Mouse (Mus musculus) stomach, postnatal 0 days (tissue): Measurements from ENCODE around the gene Nktr. TPM values are rescaled to one million over a fixed set of nuclear protein-coding genes. Genes with fewer than 3 reads are reported as not detected.

ENCODE experiments used
- ATAC-seq: fragments of 200-750 bp; cut with Nextera tagmentation; 2 replicates; pipeline ENCODE4 v1.8.0; 2017; ENCODE audit not compliant: low FRiP score, low TSS enrichment
- DNase-seq: peaks from one replicate; pipeline ENCODE4 v3.0.0-alpha.2; 2016; ENCODE audit warnings: low spot score
- H3K27ac ChIP-seq: fragments of 300-500 bp; sonication (generic); replicated peaks from 2 replicates; pipeline ENCODE4 v1.5.1; 2014; ENCODE audit warnings: mild to moderate bottlenecking, control low read depth
- H3K27me3 ChIP-seq: fragments of 300-500 bp; sonication (generic); 2 replicates; pipeline ENCODE4 v1.6.1; 2014; ENCODE audit warnings: low read length; ENCODE audit not compliant: control insufficient read depth, insufficient read depth
- H3K36me3 ChIP-seq: fragments of 300-500 bp; sonication (generic); 2 replicates; pipeline ENCODE4 v1.6.1; 2014; ENCODE audit warnings: low read length, mixed read lengths; ENCODE audit not compliant: control insufficient read depth, insufficient read depth
- H3K4me1 ChIP-seq: fragments of 300-500 bp; sonication (generic); replicated peaks from 2 replicates; pipeline ENCODE4 v1.6.1; 2014; ENCODE audit warnings: antibody characterized with exemption; ENCODE audit not compliant: control insufficient read depth, insufficient read depth
- H3K4me2 ChIP-seq: fragments of 300-500 bp; sonication (generic); replicated peaks from 2 replicates; pipeline ENCODE4 v1.6.1; 2014; ENCODE audit warnings: low read depth, mild to moderate bottlenecking, control low read depth, moderate library complexity
- H3K4me3 ChIP-seq: fragments of 300-500 bp; sonication (generic); 2 replicates; pipeline ENCODE4 v1.5.1; 2014; ENCODE audit warnings: low read depth, low read length, control low read depth
- H3K9ac ChIP-seq: fragments of 300-500 bp; sonication (generic); 2 replicates; pipeline ENCODE4 v1.6.1; 2014; ENCODE audit warnings: mild to moderate bottlenecking, low read length, control low read depth, mixed read lengths
- H3K9me3 ChIP-seq: fragments of 300-500 bp; sonication (generic); 2 replicates; pipeline ENCODE4 v1.6.1; 2016; ENCODE audit warnings: low read length; ENCODE audit not compliant: control insufficient read depth
- CTCF ChIP-seq: IDR thresholded peaks from 2 replicates; pipeline ENCODE4 v1.5.1; 2016; ENCODE audit warnings: antibody characterized with exemption, low read depth, mild to moderate bottlenecking, moderate library complexity
- EP300 ChIP-seq: optimal IDR thresholded peaks from 2 replicates; pipeline ENCODE3; 2016; ENCODE audit warnings: antibody characterized with exemption
- WGBS: fragments of 180-500 bp; shearing (Covaris S2); extraction: QIAGEN DNeasy Blood & Tissue Kit; methylation state at CpG from one replicate; pipeline ENCODE4 v1.1.7; 2014; 5-methylcytosine and 5-hydroxymethylcytosine counted together
- polyA plus RNA-seq: library from polyadenylated mRNA; unstranded; fragments of >200 nt; fragmentation: Nextera tagmentation; extraction: Ambion mirVana; gene quantifications from 2 replicates; pipeline ENCODE4 v1.2.1, GENCODE M21; 2015

Gene Nktr
- polyA plus RNA-seq, 1 experiment from 2014 or later, result 32.0 TPM

- H3K36me3 ChIP-seq, result peaks cover 17% of the 10 kb centered on the region
- ATAC-seq, result no peak
- 85% methylated on average over 6 of the region's 6 CpGs for WGBS
Observed at GRCm38 (mm10) chr9:121740490-121740889, 21.5 kb downstream of the Nktr start.

GRCm38 (mm10) chr9:121741168-121741567 is 22.2 kb downstream of the Nktr start:
- ATAC-seq (no peak), DNase-seq (no peak)
- TF ChIP-seq EP300, result no peak
- no peak for TF ChIP-seq CTCF
- Histone ChIP-seq H3K4me1 (no peaks in the 10 kb centered on the region), H3K9ac (no peak overlapping the region), H3K4me2 (no peak overlapping the region), H3K4me3 (no peak overlapping the region), H3K9me3 (no peaks in the 10 kb centered on the region), H3K27me3 (no peaks in the 10 kb centered on the region), H3K36me3 (peaks cover 17% of the 10 kb centered on the region), H3K27ac (no peak overlapping the region)
- 89% methylated on average over 3 of the region's 3 CpGs for WGBS

More at GRCm38 (mm10) chr9:121740490-121740889, 21.5 kb downstream of the Nktr start:
- Histone ChIP-seq H3K9me3 (no peaks in the 10 kb centered on the region), H3K4me3 (no peak overlapping the region), H3K27me3 (no peaks in the 10 kb centered on the region), H3K4me2 (no peak overlapping the region), H3K9ac (no peak overlapping the region), H3K27ac (no peak overlapping the region), H3K4me1 (no peaks in the 10 kb centered on the region)
- no peak for DNase-seq
- TF ChIP-seq CTCF, result no peak
- no peak for TF ChIP-seq EP300

- WGBS, result 88% methylated on average over 8 of the region's 8 CpGs
Observed at GRCm38 (mm10) chr9:121744051-121744450, 25.1 kb downstream of the Nktr start.

GRCm38 (mm10) chr9:121752774-121753173 is 33.8 kb downstream of the Nktr start:
- H3K4me1 ChIP-seq, result no peaks in the 10 kb centered on the region
- H3K27me3 ChIP-seq, result no peaks in the 10 kb centered on the region
- no peak overlapping the region for H3K27ac ChIP-seq
- no peaks in the 10 kb centered on the region for H3K9me3 ChIP-seq
- no peak overlapping the region for H3K4me3 ChIP-seq
- TF ChIP-seq CTCF (no peak), EP300 (no peak)
- no peak overlapping the region for H3K9ac ChIP-seq
- peaks cover 37% of the 10 kb centered on the region; the same call in 1 of the 2 replicates for H3K36me3 ChIP-seq
- no peak for DNase-seq
- ATAC-seq, result no peak
- H3K4me2 ChIP-seq, result no peak overlapping the region
- 91% methylated on average over 9 of the region's 9 CpGs for WGBS

More at GRCm38 (mm10) chr9:121744051-121744450, 25.1 kb downstream of the Nktr start:
- Histone ChIP-seq H3K4me3 (no peak overlapping the region), H3K27ac (no peak overlapping the region), H3K4me1 (no peaks in the 10 kb centered on the region), H3K9ac (no peak overlapping the region), H3K4me2 (no peak overlapping the region), H3K36me3 (peaks cover 37% of the 10 kb centered on the region), H3K9me3 (no peaks in the 10 kb centered on the region), H3K27me3 (no peaks in the 10 kb centered on the region)
- DNase-seq (no peak), ATAC-seq (no peak)
- TF ChIP-seq CTCF, result no peak
- no peak for TF ChIP-seq EP300

- H3K27me3 ChIP-seq, result no peaks in the 10 kb centered on the region
- TF ChIP-seq EP300 (no peak), CTCF (no peak)
- peaks cover 31% of the 10 kb centered on the region; the same call in 1 of the 2 replicates for H3K36me3 ChIP-seq
- DNase-seq, result no peak
- 84% methylated on average over 3 of the region's 3 CpGs for WGBS
- ATAC-seq, result no peak
- 0 out of 2 replicates have a peak, but pooled peaks cover 5% of the 10 kb centered on the region for H3K4me1 ChIP-seq
- no peak overlapping the region for H3K4me3 ChIP-seq
- no peak overlapping the region for H3K9ac ChIP-seq
- H3K4me2 ChIP-seq, result no peak overlapping the region
- no peaks in the 10 kb centered on the region for H3K9me3 ChIP-seq
- no peak overlapping the region for H3K27ac ChIP-seq
Observed at GRCm38 (mm10) chr9:121754624-121755023, 35.7 kb downstream of the Nktr start.

GRCm38 (mm10) chr9:121756785-121757184 is 37.8 kb downstream of the Nktr start:
- Histone ChIP-seq H3K27me3 (no peaks in the 10 kb centered on the region), H3K4me3 (no peak overlapping the region), H3K4me1 (0 out of 2 replicates have a peak, but pooled peaks cover 8% of the 10 kb centered on the region), H3K27ac (no peak overlapping the region), H3K9ac (no peak overlapping the region), H3K4me2 (no peak overlapping the region), H3K36me3 (peaks cover 17% of the 10 kb centered on the region; the same call in 1 of the 2 replicates), H3K9me3 (no peaks in the 10 kb centered on the region)
- DNase-seq, result peak; percentile 12
- no peak for ATAC-seq
- no peak for TF ChIP-seq CTCF
- TF ChIP-seq EP300, result no peak
- 72% methylated on average over 3 of the region's 3 CpGs for WGBS
